Mouse (Mus musculus): ENCODE data around the gene Igsf21.

Igsf21 gene

DNA sequence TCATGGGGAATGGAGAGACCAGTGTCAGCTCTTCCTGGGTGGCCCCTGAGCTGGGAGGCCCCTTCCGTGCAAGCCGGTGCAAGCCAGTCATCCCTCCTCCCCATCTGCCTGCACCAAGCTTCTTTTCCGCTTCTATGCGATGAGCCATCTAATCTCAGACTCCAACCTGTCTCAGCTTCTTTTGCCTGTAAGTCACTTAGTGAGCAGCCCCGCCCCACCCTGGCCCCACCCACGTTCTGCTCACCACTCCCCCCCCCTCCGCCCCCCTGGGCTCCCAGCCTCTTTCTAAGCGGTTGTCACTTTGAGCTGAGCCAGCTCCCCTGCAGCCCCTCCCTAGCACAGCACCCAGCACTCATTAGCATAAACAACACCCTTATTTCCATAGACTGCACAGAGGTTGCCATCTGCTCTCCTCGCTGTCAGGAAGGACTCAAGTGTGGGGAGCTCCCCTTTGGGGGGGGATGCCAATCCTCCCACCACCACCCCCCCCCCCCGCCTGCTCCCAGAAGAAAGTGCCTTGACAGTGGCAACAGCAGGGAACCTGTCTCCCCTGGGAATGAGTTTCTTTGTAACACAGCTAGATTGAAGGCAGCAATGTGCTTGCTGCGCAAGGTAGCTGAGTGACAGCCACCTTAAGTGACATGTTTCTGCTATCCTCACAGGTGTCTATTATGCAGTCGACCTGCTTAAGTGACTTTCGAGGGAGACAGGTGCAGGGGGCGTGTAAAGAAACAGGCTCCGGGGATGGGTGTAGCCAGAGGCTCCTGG lies 176.8 kb downstream of the Igsf21 start:
- no peak for DNase-seq (ENCODE audit: extremely low read depth, insufficient read length, low spot score)

DNA sequence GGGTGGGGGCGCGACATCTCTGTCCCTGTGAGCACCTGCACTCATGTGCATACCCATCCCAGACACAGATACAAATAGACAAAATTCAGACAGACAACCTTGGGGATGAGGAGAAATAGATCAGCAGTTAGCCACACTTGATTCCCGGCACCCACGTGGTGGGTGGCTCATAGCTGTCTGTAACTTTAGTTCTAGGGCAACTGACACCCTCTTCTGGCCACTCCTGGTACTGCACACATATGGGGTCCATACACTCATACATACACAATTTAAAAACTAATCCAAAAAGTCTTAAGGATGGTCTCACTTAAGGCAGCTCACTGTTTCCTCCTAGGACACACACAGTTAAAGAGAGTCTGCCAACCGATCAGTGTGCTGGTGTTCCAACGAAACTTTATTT lies 178.1 kb downstream of the Igsf21 start:
- no peak for DNase-seq (ENCODE audit: extremely low read depth, insufficient read length, low spot score)

DNA sequence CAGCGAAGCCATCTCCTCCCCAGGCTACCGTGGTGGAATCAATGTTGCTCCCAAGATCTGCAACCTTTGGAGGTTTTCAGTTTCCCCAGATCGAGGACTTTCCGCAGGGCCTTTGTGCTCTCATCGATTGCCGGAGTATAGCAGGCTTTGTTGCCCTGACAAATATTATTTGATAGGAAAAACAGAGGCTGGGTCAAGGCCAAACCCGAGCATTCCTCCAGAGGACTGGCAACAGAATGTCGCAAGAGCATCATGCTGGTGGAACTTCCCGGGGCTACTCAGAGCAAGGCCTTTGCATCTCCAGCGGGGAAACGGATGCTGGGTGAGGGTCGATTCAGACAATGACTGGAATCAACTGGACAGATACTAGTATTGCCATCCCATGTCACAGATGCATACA lies 180.6 kb downstream of the Igsf21 start:
- no peak for DNase-seq (ENCODE audit: extremely low read depth, insufficient read length, low spot score)

DNA sequence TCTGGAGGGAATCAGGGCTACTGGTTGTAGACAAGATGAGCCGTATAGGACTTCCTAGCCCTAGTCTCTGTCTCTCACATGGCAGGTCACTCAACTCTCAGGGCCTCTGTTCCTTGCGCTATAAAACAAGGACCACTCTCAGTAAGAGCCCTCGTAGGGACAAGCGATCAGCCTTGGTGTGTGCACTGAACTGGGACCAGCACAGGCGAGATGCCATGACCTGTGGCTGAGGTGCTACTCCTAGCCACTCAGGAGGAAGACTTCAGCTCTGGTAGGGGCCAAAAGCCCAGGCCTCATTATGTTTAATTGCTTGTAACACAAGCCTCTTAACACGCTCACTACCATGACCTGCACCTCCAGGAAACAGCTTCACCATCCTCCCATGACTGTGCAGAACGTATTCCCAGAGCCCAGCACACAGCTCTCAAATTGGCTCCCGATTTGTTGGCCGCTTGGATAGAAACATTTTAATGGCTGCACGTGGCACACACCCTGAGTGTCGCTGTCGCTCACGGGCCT lies 183.4 kb downstream of the Igsf21 start:
- no peak for DNase-seq (ENCODE audit: extremely low read depth, insufficient read length, low spot score)

DNA sequence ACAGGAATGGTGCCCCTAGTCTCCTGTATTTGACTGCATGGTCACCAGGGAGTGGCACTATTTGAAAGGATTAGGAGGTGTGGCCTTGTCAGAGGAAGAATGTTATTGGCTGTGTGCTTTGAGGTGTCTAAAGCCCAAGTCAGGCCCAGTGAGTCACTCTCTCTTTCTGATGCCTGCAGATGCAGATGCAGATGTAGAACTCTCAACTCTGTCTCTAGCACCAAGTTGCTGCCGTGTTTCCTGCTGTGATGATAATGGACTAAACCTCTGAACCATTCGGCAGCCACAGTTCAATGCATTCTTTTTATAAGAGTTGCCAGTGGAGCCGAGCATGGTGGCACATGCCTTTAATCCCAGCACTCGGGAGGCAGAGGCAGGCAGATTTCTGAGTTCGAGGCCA lies 186.3 kb downstream of the Igsf21 start:
- no peak for DNase-seq (ENCODE audit: extremely low read depth, insufficient read length, low spot score)

DNA sequence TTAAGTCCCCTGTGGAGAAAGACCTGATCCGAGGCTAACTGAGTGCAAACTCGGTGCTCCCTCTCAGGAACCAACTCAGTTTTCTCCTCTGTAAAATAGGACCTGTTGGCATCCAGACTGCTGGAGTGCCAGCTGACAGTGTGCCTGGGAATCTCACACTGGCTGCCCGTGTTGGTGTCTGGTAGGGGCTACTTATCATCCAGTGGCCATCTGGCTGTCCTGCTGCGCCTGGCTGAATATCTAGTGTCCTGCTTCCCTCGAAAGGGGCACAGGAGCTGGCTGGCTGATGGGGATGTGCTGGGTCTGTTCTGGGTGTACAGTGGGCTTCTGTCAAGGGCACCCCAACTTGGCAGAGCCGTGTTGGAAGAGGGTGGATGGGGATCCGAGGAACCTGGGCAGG lies 193.5 kb downstream of the Igsf21 start:
- no peak for DNase-seq (ENCODE audit: extremely low read depth, insufficient read length, low spot score)

DNA sequence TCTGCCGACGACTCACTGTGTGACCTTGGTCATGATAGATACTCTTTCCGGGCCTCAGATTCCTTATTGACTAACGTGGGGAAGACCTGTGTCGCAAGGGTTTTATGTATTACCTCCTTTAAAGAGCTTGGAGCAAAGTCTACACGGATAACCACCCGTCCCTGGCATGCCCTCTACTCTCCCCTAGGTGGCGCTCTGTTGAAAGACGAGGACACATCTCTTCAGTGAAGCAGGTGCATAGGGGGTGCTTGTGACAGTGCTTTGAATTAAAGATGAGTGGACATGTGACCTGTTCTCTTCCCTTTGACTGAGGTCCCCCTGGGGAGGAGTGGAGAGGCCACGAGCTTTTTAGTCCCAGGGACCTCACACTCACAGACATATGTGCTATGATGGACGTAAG lies 194.0 kb downstream of the Igsf21 start:
- DNase-seq (ENCODE audit: extremely low read depth, insufficient read length, low spot score): no peak

DNA sequence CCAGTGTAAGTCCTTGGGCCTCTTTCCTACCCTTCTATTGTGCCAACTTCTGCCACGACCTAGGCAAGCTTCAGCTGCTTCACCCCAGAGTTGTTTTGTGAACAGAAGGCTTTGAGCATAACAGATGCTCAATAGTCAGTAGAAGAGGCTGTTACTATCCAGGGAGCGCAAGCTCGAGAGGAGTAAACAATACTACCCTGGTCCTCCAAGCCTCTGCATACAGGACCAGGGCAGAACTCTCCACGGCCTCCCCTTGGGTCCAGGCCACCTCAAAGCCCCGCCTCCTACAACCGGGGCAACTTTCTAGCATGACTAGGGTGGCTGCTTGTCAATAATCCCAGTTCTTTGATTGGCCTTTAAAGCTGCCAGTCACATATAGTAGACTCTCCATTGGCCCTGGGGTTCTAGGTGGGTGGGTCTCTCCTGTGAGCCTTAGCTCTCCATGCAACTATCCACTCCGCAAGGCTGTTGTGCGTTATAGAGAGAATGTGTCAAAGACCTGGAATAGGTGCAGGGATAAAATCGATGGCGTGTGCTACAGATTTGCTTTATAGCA lies 198.7 kb downstream of the Igsf21 start:
- no peak for DNase-seq (ENCODE audit: extremely low read depth, insufficient read length, low spot score)

DNA sequence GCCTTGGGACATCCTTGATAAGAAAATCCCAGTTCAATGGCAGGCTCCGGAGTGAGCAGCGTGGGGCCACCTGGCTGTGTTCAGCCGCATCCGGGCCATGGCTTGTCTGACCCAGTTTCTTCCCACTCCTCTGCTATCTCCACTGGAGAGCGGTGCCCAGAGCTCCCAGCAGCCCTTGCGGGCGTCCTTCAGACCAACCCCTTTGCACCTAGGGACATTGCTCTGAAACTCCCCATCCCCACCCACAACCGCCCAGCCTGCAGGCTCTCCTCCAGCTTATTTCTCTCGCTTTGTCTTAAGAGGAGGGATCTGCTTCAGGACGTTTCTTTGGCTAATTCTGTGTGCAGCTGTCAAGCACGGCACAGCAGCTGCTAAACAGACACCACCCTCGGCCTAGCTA lies 202.6 kb downstream of the Igsf21 start:
- DNase-seq (ENCODE audit: extremely low read depth, insufficient read length, low spot score): no peak

DNA sequence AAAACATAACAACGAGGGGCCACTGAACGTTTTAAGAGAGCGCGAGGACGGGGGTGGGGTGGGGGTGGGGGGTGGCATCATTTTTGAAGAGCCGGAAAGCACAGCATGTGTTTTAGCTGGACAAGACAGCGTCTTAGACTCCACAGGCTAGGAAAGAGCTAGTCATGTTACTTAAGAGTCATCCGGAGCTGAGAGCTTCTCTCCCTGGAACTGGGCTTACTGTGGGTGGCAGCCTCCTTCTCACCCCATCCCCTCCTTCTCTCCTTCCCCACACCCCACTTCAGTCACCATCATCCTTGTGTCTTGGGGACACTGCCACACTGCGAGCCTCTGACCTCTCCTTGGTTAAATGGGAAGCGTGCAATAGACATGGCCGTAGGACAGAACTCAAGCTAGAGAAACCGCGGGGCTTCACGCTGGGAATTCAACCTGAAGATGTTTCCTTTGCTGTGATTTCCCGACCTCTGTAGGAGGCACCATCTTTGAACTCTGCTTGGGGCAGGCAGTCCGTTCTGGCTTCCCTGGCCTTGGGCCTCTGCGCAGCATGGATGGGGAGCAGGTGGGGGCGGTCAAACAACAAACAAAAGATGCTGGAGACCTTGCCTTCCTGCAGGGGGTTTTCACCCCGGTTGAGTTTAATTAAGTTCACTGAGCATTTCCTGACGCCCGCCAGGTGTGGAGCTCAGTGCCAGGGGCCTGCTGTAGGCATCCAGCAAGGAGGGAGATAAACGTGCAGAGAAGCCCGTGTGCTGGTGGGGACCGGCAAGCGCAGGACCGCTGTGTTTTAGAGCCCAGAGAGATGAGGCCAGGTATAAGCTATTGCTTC lies 207.8 kb downstream of the Igsf21 start:
- DNase-seq (ENCODE audit: extremely low read depth, insufficient read length, low spot score): no peak

DNA sequence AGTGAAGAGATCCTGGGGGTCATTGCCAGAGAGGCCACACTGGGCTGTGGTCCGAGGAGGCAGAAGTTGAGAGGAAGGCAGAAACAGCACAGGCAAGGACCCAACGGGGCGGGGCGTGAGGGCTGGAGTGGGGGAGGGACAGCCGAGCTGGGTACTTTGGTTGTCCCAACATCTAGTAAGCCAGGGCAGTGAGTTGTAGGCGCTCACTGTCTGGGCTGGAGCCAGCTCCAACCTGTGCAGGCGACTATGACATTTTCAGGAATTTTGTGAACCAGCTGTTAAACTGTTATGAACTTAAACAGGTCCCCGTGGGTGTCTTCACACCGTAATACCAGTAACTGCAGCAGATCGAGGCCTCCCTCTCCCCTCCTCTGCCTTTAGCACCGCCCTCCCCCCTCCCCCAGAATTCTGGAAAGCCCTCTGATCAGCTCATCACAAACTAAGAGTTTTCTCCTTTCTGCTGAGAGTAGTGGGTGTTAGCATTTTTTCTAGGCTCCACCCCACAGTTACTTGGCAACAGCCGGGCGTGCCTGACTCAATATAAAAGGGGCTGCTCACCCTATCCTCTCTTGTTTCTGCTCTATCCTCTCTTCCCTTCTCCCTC lies 208.7 kb downstream of the Igsf21 start:
- DNase-seq (ENCODE audit: extremely low read depth, insufficient read length, low spot score): no peak

DNA sequence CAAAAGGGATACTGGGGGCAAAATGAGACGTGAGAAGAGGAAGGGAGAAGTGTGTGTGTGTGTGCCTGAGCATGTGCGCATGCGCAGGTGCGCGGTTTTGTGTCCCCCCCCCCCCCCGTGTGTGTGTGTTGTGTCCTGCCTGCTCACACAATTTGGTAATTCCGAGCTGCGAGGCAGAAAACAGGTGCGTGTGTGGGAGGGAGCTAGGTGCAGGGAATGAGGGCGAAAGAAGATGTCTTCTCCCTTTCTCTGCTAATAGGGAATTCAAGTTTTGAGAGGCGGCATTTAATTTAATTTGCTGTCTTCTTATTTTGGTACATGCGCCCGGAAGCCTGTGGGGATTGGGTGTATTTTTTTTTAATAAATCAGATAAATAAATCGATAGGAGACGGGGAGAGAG lies 211.4 kb downstream of the Igsf21 start:
- no peak for DNase-seq (ENCODE audit: extremely low read depth, insufficient read length, low spot score)

DNA sequence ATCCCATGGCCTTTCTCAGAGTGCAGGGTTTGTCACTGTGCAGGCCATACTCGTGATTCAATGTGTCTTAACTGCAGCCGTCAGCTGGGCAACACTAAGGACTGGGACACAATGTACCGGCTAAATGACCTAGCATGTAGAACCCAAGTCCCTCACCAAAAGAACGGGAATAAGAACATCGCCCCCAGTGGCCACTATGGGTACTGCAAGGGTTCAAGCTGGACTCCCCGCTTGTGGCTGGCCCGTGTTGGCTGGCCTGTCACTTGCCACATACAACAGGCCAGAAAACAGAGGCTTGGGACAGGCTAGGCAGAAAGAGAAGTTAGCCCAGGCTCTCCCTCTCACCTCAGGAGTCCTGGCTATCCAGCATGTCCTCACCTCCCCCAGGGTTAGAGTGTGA lies 213.2 kb downstream of the Igsf21 start:
- DNase-seq (ENCODE audit: extremely low read depth, insufficient read length, low spot score): no peak

DNA sequence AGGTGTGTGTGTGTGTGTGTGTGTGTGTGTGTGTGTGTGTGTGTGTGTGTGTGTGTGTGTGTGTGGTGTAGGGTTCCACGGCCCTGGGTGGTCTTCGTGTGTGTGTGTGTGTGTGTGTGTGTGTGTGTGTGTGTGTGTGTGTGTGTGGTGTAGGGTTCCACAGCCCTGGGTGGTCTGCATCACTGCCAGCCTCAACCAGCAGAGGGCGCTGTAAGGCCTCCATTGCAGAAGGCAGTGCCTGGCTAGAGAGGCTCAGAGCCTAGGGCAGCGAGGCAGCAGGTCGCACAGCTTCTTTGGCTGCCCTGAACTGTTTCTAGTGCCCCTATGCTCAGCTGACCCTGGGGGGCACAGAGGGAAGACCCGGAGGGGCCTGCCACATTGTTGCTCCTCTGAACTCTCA lies 216.2 kb downstream of the Igsf21 start:
- no peak for DNase-seq (ENCODE audit: extremely low read depth, insufficient read length, low spot score)

DNA sequence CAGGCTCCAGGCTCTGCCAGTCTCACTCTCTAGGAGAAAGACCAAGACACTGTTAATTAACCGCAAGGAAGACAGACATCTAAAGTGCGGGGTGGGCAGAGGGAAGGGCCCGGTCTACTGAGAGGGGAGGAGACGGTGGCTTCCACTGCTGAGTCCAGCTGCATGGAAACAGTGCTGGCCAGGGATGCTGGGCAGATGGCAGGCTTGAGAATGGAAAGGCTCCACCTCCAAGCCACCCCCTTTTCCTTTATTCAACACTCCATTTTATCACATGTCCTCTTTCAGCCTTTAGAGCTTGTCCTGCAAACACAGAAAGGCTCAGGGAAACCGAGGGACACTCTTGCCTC lies 216.6 kb downstream of the Igsf21 start:
- no peak for DNase-seq (ENCODE audit: extremely low read depth, insufficient read length, low spot score)

DNA sequence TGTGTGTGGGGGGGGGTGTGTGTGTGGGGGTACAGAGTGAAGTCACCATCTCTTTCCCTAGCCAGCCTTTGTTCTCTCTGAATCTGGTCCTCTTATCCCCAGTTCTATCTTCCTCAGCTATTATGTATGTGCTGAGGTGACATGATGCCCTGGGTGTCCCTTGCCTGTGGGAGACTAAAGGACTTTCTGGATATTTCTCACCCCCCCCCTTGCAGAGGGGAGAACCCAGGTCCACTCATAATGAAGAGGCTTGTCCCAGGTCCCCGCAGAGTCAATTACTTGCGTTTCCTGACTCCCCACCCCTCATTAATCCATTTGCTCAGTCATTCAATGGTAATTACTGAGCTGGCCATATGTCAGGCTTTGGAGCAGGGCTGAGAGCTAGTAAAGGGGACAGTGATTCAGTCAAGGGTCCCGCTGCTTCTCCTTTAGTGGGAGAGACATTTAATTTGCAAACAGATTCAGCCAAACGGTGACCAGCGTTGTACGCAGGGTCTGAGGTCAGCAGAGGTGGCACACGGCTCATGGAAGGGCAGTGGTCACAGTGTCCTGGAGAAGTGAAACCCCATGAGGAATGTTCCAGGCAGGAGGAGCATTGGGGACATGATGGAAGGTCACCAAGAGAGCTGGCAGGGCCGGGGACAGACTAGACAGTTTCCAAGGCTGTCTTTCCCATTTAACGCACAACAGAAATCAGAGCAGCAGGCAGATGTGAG lies 217.1 kb downstream of the Igsf21 start:
- no peak for DNase-seq (ENCODE audit: extremely low read depth, insufficient read length, low spot score)

DNA sequence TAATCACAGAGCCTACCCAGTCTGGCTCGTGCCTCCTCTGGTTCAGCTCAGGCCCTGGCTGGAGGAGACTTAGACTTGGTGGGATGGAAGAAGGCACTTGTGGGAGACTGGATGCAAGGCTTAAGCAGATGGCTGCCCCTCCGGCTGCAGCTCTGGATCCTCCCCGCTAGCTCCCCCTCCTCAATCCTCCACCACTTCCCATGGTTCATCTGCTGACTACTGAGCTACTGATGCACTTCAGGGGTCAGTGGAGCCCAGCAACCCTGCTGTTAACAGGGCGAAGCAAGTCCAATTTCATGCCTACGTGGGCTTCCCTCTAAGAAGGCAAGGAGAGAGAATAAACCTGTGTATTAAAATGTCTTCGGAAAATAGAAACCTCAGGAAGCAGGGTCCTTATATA lies 222.8 kb downstream of the Igsf21 start:
- no peak for DNase-seq (ENCODE audit: extremely low read depth, insufficient read length, low spot score)

DNA sequence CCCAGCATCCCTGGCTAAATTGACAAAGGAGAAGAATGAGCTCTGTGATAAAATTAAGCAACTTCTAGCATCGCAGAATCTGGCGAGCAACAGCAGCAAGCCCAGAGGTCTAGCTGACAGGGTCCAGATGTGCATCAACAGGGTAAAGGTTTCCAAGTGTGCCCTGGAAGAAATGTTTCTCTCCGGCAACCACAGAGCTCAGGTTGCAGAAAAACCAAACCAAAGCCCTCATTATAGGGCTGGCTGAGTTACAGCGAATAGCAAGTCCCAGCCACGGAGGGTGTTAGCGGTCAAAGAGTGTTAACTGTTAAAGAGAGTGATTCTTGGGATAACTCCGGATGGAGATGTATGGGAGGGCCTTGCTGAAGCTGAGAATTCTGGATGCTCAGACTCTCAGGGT lies 230.7 kb downstream of the Igsf21 start:
- DNase-seq (ENCODE audit: extremely low read depth, insufficient read length, low spot score): no peak

DNA sequence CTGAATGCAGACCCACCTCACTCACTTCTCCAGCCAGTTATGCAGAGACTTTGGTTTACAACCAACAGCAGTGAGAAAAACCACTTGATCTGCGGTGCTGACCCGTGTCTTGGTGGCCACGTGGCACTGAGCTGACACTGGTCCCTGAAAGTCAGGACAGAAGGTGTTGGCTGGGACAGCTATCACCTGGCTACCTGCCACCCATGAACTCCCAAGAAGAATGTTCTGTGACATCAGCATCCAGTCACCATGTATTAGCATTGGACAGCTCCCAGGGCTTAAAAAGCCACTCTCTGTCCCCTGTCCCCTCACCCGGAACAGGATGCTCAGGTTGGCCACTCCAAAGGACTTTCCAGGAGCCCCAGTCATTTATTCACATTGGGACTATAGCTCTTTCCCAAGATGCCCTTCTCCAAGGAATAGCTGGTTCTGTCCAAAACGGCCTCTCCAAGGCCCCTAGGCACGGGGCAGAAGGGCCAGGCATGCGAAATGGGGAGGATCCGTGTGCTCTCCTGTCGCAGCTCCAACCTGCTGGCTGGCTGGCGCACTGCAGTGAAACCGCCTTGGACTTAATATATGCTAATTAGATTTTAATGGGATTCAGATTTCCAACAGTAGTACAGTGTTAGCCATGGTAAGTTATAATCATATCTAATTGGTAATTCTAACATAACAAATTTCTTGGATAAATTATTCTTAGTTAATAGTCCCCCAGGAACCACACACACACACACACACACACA lies 235.7 kb downstream of the Igsf21 start:
- no peak for DNase-seq (ENCODE audit: extremely low read depth, insufficient read length, low spot score)

DNA sequence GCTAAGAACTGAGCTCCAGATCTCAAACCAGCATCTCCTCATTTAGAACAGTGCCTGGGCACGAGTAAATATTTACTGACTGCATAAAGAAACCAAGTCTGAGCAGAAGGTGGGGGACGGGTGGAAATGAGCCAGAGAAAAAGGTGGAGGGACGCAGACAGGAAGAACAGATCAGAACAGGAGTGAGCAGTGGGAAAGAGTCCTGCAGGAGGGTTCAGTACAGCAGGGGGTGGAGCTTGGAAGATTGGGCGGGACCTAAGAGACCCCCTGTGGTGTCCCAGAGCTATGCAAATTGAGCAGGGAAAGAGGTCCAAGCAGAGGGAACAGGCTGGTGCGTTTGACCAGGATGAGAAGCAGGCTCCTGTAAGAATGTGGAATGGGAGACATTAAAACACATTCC lies 241.7 kb downstream of the Igsf21 start:
- no peak for DNase-seq (ENCODE audit: extremely low read depth, insufficient read length, low spot score)

Measured in 3134 (cell line).